Mouse (Mus musculus) thymus, postnatal 14 days (tissue): ENCODE measurements at regions not wholly inside any gene's neighbourhood (a gene's known extent, or its start where the extent isn't known, plus 50 kb on each side); places are given as distances from the start of the nearest gene placed in this dataset.
"Not testable (repeated sequence)": the region's sequence is repeated elsewhere in the genome, so short reads cannot be mapped to it uniquely, and the experiment has no call there.

Source experiments
- DNase-seq: peaks from one replicate; pipeline ENCODE4 v3.0.0; 2021

DNA sequence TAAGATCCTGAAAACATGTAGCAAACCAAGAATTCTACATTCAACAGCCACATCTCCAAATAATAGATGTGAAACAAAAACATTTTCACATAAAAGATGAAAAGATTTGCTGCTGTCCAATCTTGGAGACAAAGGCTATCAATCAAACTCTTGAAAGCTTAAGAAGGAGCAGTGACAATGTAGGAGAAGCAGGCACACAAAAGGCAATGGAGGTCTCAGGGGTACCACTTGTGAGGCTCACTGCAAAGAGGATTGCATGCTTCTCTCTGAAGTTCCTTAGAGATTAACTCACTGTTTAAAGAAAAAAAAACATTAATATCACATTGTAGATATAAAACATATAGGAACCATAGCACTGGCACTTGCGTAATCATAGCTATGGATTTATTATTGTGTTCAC is 241.2 kb upstream of the Cntn5 start:
- DNase-seq: no peak

DNA sequence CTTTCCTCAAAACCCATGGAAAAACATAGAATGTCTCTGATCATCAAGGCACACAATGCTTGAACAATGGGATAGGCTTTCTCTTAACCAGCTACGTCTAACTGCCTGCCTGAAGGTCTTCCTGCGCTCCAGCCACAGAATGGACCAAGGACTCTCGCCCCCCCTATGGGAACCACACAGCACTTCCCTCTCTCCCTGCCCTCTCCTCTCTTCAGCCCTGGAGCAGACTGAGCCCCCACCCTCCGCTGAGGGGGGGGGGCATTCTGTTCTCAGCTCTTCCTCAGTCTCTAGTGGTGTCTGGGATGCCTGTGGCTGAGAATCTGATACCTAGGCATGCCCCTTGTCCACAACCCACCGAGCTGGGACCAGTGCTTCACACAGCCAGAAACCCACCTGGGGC is 222.3 kb upstream of the Cntn5 start:
- DNase-seq: no peak

DNA sequence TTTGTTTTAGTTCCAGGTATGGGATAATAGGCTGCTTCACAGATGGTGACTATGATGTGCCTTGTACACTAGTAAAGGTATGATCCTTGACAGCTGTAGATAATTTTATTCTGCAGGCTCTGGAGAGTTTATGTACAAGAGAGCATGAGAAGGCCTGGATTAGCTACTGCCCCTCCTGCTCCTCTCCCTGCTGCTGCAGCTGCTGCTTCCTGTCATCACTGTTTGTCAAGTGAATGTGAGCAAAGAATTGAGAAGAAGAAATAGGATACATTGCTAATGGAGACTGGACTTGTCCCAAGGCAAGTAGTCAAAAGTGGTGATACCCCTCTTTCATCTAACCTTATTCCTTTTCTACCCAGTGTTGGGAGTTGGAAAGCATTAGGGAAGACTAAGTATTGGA is 214.6 kb upstream of the Cntn5 start:
- DNase-seq: no peak

DNA sequence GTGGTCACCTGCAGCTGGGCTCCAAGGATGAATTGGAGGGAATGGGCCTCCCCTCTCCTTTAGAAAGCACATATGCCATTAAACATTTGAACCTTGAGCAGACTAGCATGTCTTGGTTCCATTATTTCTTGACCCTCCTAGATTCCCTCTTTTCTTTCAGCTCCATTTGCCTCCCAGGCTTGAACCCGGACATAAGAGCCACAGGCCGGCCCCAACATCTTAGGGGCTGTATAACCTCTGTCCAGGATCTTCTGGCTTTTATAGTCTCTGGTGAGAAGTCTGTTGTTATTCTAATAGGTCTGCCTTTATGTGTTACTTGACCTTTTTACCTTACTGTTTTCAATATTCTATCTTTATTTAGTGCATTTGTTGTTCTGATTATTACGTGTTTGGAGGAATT is 203.3 kb upstream of the Cntn5 start:
- DNase-seq: not testable (repeated sequence)

DNA sequence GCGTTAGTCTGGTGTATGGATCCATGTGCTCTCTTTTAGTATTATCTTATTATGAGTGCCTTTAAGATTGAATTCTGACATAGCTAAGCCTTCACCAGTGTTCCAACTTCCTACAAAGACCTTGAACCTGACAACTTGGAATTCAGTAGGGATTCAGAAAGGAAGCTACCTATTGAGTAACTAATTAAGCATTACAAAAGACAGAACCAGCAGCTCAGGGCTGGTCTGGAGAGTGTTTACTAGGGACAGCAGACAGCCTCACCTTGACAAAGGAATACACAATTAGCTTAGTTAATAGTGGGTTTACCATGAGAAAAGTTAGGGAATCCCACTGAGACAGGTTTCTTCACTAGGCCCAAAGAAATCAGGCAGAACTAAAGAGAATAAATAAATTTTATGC is 202.6 kb upstream of the Cntn5 start:
- DNase-seq: not testable (repeated sequence)

DNA sequence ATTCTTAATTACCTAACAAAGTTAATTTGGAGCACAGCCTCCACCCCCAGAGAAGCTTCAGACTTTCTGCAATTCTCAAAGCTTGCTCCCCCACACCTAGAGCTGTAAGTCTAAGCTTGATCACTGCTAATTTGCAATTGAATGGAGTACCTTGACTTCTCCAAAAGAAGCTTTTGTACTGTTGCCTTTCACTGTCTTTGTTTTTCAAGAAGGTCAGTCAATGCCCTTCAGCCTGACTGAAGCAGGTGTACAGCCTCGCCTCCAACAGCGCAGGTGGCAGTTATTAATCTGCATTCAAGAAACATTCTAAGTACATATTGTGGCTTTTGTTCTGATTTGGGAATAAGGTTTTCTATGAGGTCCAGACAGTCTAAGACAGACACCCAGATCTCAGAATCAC is 201.7 kb upstream of the Cntn5 start:
- DNase-seq: no peak

DNA sequence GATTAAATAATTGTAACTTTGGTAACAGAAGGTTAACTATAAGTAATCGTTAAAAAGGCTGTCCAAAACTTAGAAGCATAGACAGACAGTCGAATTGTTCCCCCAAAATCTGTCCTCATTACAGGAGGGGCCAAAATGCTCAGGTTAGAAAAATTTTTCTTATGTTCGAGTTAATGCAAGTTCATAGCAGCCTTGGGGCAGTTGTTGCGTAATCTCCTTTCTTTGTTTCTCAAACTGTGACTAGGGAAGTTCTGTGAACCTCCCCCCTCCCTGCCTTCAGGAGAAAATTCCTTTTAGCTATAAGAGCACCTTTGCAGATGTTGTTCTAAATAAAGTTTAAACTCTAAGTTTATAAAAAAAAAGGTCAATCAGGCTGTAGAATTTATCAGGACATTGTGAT is 198.9 kb upstream of the Cntn5 start:
- DNase-seq: no peak

DNA sequence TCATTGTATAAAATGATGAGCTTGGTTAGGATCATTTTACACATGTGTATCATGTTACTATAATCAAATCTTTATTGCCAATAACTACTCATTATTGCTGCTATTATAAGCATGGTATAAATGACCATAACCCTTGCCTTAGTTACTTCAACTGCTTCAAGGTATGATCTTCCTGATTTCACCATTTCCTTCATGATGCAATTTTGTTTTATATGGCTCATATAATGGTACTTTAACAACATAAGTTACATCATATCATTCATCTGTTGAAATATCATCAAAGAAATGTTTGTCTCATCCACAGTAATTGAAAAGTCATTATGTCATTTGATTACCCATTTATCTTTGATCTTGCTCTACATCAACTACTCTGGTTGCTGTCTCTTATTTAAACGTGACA is 188.3 kb upstream of the Cntn5 start:
- DNase-seq: no peak

DNA sequence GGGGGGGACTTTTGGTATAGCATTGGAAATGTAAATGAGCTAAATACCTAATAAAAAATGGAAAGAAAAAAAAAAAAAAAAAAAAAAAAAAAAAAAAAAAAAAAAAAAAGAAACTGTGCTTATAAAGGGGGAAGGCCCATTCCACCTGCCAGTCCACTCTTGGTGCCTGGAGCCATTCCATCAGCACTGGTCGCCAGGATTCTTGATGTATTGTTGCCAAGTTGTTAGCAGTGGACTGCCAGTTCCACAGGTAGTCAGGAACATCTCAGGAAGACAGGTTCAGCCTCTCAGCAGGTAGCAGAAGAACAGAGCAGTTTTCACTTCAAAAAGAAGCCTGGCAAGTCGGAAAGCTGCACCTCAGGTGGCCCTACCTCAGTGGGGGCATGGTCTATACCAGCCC is 162.6 kb upstream of the Cntn5 start:
- DNase-seq: not testable (repeated sequence)

DNA sequence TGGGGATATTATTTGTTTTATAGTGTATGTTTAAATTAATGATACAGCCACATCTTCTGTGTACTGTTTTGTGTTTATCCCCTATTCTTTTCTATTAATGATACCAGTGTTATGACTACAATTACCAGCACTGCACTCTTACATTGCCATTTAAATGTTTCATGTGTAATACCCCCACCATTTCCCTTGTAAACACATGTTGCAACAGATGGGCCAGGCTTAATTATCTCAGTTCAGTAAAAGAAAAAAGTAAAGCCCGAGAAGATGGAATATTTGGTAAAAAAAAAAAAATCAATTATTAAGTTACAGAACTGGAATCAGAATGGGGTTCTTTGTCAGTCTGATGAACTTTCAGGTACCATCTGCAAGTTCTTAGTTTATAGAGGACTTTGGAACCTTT is 158.3 kb upstream of the Cntn5 start:
- no peak for DNase-seq
